Mouse (Mus musculus): ENCODE results near the gene Degs1.
"Not testable (repeated sequence)": the region's sequence is repeated elsewhere in the genome, so short reads cannot be mapped to it uniquely, and the experiment has no call there.

The Degs1 gene

GRCm38 (mm10) chr1:182282091-182283075, at the start of gene Degs1:
TSS of gene Degs1 (minus strand) at chr1:182282804.
- peak; percentile 81 for DNase-seq (ENCODE audit: low read depth, low spot score)

DNA sequence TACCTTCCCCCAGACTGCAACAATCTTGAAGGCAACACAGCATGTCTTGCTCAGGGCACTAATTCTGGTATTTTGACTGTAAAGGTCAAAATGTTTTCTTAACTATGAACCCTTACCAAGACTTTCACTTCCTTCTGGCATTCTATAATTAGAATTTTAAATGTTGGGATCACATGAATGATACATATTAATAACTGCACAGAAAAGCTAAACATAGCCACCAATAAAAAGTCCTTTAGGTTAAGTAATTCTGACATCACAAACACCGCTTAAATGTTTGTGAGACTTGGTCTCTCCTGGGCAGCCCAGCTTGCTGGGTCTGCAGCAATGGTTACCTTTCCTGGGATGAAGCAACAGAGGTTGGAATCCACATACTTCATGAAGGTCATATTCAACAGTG, 43.3 kb upstream of the Degs1 start:
- DNase-seq (ENCODE audit: low read depth, low spot score) = no peak

GRCm38 (mm10) chr1:182324552-182324951, 41.9 kb upstream of the Degs1 start:
- DNase-seq (ENCODE audit: low read depth, low spot score) = no peak

DNA sequence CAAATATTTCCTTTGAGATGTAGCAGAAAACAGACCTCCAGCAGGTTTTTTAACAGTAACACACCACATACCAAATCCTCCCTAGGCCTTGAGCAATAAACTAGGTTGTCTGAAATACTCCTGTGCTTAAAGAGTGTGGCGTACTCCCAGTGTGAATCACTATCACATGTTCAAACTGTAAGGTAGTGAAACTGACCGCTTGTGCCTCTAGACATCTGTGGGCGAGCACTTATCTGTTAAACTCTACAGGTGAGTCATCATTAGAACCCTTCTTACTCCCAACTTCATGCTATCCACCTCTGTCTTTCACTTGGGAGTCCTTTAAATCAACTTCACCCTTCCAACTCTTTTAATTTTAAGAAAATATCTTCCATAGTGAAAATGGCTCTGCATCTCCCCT, 40.5 kb upstream of the Degs1 start:
- DNase-seq (ENCODE audit: low read depth, low spot score) = no peak

DNA sequence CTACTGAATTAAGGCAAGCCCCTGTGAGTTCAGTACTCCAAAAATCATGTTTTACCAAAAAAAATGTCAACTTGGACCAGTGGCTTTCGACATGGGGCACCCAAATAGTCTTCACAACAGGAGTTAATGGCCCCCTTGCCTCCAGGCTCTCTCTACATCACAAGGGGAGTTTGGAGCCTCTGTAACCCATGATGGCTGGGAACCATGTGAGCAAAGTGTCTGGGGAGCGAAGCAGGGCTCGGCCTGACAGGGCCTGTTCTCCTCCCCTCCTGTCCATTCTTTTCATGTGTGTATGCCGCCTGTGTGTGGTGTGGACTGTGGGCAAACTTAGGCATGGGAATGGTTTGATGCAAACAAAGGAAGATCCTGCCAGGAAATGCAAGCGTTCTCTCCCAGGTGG, 31.6 kb upstream of the Degs1 start:
- no peak for DNase-seq (ENCODE audit: low read depth, low spot score)

- DNase-seq (ENCODE audit: low read depth, low spot score) = no peak
Observed at GRCm38 (mm10) chr1:182313181-182313580, 30.6 kb upstream of the Degs1 start.

- DNase-seq (ENCODE audit: low read depth, low spot score) = no peak
Observed at GRCm38 (mm10) chr1:182311376-182311775, 28.8 kb upstream of the Degs1 start.

DNA sequence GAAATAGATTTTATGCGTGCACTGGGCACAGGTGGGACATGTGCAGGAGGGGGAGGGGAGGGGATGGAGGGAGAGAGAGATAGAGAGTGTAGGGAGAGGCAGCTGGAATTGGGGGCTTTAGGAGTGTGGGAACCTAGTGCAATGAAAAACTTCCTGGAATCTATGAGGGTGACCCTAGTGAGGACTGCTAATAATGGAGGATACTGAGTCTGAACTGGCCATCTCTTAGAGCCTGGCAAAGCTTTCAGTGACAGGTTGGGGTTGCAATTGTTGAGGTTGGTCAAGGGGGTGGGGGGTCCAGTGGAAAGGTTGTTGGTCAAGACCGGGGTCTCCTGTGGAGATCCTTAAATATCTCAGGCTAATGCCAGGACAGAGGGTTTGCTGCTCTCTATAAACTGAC, 27.7 kb upstream of the Degs1 start:
- no peak for DNase-seq (ENCODE audit: low read depth, low spot score)

GRCm38 (mm10) chr1:182309403-182309802, 26.8 kb upstream of the Degs1 start:
- DNase-seq (ENCODE audit: low read depth, low spot score) = no peak

DNA sequence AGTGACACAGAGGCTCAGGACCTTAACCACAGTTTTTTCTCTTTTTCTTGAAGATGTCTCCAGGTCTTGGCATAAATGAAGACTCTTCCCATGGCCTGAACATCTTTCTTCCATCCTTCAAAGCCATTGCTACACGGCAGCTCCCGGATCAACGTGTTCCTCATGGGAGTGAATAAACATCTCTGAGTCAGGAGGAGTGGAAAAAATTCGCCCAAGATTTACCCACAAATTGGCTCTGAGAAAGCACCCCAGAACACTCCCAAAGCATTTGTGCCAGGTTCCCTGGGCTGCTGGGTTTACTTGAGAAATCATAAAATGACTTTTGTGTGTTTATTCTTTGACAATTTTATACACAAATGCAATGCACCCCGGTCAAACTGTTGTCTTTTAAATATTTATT, 20.3 kb upstream of the Degs1 start:
- no peak for DNase-seq (ENCODE audit: low read depth, low spot score)

DNA sequence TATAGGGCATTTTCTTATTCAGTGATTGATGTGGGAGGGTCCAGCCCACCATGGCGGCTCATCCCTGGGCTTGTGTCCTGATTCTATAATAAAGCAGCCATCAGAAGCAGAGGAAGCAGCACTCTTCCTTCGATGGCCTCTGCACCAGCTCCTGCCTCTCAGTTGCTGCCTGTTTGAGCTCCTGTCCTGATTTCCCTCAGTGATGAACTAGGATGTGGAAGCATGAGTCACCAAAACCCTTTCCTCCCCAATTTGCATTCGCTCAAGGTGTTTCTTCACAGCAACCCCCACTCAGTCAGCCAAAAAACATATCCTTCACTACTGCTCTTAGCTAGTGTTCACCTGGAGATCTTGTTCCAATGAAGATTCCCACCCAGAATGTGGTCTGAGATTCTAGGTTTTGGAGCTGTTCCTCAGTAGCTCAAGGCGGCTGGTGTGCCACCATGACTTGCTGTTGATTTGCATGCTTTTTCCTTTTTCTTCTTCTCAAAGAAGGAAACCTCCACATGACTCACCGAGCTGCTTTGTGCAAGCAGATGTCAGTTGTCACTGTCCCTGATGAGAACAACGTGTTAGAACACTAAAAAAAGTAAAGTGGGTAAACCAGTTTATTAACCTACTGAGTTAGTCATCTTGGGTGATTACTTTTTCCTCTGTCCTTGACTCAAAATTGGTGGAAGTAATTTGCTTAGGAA, 19.7 kb upstream of the Degs1 start:
- DNase-seq (ENCODE audit: low read depth, low spot score) = no peak

DNA sequence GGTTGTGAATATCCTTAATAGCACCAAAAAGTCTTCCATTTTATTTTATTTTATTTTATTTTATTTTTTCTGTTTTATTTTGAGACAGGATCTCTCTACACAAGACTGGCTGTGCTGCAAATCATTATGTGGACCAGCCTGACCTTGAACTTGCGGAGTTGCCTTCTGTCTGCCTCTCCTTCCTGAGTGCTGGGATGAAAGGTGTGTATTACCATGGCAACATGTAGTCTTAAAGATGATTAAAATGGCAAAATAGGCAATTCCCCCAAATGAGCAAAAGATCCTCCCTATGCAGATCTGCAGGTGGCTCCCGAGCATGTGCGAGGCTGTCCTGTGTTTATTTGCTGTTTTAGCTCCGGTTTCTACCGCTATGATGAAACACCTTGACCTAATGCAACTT, 15.2 kb upstream of the Degs1 start:
- no peak for DNase-seq (ENCODE audit: low read depth, low spot score)

DNA sequence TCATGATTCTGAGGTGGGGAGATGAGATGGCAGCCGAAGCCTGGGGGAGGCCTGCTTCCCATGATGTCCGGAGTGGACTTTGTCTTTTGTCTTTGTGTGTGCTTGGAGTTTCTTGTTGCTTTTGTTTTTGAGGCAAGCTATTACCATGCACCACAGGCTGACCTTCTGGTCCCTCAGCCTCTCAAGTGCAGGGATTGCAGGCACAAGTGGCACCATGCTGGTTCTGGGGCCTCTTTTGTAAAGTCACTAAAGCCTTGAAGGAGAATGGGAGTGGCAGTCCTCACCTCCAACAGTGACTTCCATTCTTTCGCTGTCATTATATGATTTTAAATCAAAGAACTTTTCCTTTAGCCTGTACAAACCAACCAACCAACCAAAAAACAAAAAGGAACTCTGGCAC, 14.6 kb upstream of the Degs1 start:
- DNase-seq (ENCODE audit: low read depth, low spot score) = no peak

DNA sequence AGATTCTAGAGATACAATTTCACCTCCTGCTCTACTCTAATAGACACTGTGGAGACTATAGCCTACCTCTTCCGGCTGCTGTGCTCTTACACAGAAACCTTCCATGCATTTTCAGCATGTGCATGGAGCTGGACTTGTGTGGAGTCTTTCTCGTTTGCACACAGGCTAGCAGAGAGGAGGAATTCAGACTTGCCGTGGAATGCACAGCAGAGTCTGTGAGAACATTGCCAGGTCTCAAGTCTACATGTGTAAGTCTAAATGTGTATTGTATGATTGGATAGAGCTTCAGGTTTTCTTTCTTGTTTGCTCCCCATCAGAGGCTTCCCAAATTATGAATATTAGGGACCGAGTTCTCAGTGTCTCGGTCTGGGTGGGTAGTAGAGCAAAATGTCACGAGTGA, 14.2 kb upstream of the Degs1 start:
- no peak for DNase-seq (ENCODE audit: low read depth, low spot score)

GRCm38 (mm10) chr1:182296141-182296540, 13.5 kb upstream of the Degs1 start:
- no peak for DNase-seq (ENCODE audit: low read depth, low spot score)

- no peak for DNase-seq (ENCODE audit: low read depth, low spot score)
Observed at GRCm38 (mm10) chr1:182292291-182292690, 9.7 kb upstream of the Degs1 start.

DNA sequence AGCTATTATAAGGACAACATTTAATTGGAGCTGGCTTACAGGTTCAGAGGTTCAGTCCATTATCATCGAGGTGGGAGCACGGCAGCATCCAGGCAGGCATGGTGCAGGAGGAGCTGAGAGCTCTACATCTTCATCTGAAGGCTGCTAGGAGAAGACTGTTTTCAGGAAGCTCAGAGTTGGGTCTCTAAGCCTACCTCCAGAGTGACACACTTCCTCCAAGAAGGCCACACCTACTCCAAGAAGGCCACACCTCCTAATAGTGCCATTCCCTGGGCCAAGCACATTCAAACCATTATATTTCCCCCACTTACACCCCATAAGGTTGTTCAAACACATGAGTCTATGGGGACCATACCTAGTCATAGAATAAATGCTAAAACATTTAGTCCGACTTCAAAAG, 8.1 kb upstream of the Degs1 start:
- not testable (repeated sequence) for DNase-seq (ENCODE audit: low read depth, low spot score)

DNA sequence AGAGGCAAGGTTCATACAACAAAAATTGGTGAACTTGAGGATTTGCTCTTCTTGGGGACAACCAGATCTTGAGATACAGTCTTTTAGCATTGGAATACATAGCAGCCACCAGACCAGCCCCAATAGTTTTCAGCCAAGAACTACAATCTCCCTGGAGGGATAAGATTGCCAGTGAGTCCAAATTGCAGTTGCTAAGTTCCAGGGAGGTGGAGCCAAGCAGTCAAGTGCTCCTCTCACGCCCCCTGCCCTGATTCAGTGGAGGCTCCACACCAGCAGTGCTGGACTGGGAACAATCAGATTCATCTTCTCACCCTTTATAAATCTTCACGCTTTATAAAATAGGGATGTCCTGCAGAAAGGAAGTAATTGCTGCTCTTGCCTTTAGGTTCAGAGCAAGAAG, 7.2 kb upstream of the Degs1 start:
- DNase-seq (ENCODE audit: low read depth, low spot score) = no peak

- no peak for DNase-seq (ENCODE audit: low read depth, low spot score)
Observed at GRCm38 (mm10) chr1:182288601-182289000, 6.0 kb upstream of the Degs1 start.

DNA sequence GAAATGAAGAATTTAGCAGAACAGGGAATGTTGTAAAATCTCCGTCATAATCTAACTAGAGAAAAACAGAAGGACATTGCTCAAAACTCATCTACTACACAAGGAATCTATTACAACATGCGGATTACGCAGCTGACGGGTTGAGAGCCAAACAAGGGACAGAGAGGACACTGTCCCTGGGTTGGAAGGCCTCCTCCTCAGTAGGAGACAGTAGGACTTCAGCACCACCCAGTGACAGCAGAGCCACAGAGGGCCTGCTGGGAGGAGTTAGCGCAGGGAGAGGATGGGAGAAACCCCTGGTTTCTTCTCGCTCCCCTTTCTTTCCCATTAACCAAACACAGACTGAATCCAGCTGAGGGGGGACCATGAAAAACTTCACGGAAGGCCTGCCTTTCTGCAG, 5.2 kb upstream of the Degs1 start:
- no peak for DNase-seq (ENCODE audit: low read depth, low spot score)

GRCm38 (mm10) chr1:182284795-182285194, 2.2 kb upstream of the Degs1 start:
- DNase-seq (ENCODE audit: low read depth, low spot score) = no peak

GRCm38 (mm10) chr1:182283231-182283630, 627 bp upstream of the Degs1 start:
- peak; percentile 22 for DNase-seq (ENCODE audit: low read depth, low spot score)

GRCm38 (mm10) chr1:182281251-182281711, 1.3 kb downstream of the Degs1 start:
- no peak for DNase-seq (ENCODE audit: low read depth, low spot score)
